Comparison of ENCODE assay signal across 11 mouse cellular contexts in the genomic region with DNA sequence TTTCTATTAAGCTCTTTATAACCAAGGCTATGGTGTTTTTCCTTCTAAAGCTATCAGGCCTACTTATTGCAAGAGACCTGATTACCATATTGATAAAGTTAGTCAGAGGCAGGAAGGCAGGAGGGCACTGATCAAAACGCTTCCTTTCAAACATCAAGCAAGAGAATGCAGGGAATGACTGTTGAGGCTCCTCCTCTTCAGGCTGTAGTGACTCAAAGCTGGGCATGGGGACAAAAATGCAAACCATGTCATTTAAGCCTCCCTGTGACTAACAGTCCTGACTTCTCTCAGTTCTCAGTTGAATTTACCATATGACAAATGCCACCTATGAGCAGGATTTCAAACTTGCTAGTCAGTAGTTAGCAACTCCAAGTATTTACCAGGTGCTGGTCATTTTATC. TPM values are rescaled to one million over a fixed set of nuclear protein-coding genes. Genes with fewer than 3 reads are reported as not detected.
DNase-seq lines count a peak whose midpoint lies in the region; TF ChIP-seq lines count a peak whose summit lies in the region.
"Had no signal": no experiment of that assay in that cellular context is flagged by ENCODE, and none has a peak within 500 bp of the region (broad histone marks: within the 10 kb centered on the region; RNA-seq: fewer than 3 reads in every experiment).

No protein-coding gene starts in this region.

- TF ChIP-seq POLR2A in cerebellum, adult 2 months (IDR thresholded peaks at IDR 0.05; ENCODE audit: borderline replicate concordance, insufficient read depth, low read length): no peak

- no peak overlapping the region for H3K27ac ChIP-seq in cerebellum, adult 2 months (ENCODE audit: insufficient read depth, low read length)
- H3K27ac ChIP-seq: hindbrain, embryonic 10.5 days; limb, embryonic 13.5 days; midbrain, embryonic 15.5 days had no signal

- no peak for TF ChIP-seq CTCF in cerebellum, adult 2 months (IDR thresholded peaks at IDR 0.05; ENCODE audit: borderline replicate concordance, insufficient read depth, low read depth, low read length)

- WGBS in cerebellum, adult 2 months: 14% methylated on average over 1 of the region's 1 CpGs

- H3K27me3 ChIP-seq in cerebellum, adult 2 months (ENCODE audit: control insufficient read depth, insufficient read depth, low read length): no peaks in the 10 kb centered on the region
- H3K27me3 ChIP-seq: limb, embryonic 13.5 days; midbrain, embryonic 15.5 days had no signal

- no peaks in the 10 kb centered on the region for H3K4me1 ChIP-seq in cerebellum, adult 2 months (ENCODE audit: control insufficient read depth, insufficient read depth, low read length)
- H3K4me1 ChIP-seq: hindbrain, embryonic 10.5 days; midbrain, embryonic 15.5 days had no signal

- no peak overlapping the region for H3K4me3 ChIP-seq in cerebellum, adult 2 months (replicated peaks; ENCODE audit: insufficient read depth, low read depth, low read length)
- H3K4me3 ChIP-seq: hindbrain, embryonic 10.5 days; limb, embryonic 13.5 days; midbrain, embryonic 15.5 days had no signal

- peak; percentile 64 to 87 for DNase-seq in adrenal gland, adult (ENCODE audit: inconsistent age in 2 of 2, low spot score in 1 of 2)
- no peak for DNase-seq in adrenal gland, postnatal 4 days (ENCODE audit: low spot score in 2 of 2)
- DNase-seq in layer of hippocampus, adult 9-11 months: peak; percentile 15
- DNase-seq in layer of hippocampus, postnatal 14 days (ENCODE audit: low spot score in 2 of 2): no peak
- peak; percentile 27 for DNase-seq in gastrocnemius, postnatal 10 days
- peak; percentile 68 for DNase-seq in lung, postnatal 10 days
- no peak for DNase-seq in cerebellum, adult 2 months
- DNase-seq in natural killer cell, adult 2 months (ENCODE audit: low spot score in 2 of 2): no peak

RNA-seq across cellular contexts. Expression of a gene that starts 10.6 kb away (rescaled TPM):
- total RNA-seq in adrenal gland, postnatal 4 days (2021): 10 to 100 TPM in 1 of 2 experiments, 1 to 10 TPM in 1; 9.8 to 10.3 TPM
- total RNA-seq in layer of hippocampus, postnatal 14 days (2021): 1 to 10 TPM; 7.8 to 9.1 TPM
- 10 to 100 TPM; 17.6 to 25.0 TPM for total RNA-seq in gastrocnemius, postnatal 10 days (2021)
- polyA plus RNA-seq in cerebellum, adult 2 months (2012; rRNA removed): 6.3 and 6.6 TPM in 2 replicates

Comparison
In these comparisons a context has a peak if more than half of its experiments do, and no peak if none do; other contexts are left out.
1. DNase-seq: peak in adrenal gland, adult (2 of 2), layer of hippocampus, adult 9-11 months (single experiment), gastrocnemius, postnatal 10 days (single experiment) and lung, postnatal 10 days (single experiment); none in adrenal gland, postnatal 4 days (0 of 2), layer of hippocampus, postnatal 14 days (0 of 2), cerebellum, adult 2 months (0 of 2) and natural killer cell, adult 2 months (0 of 2).